Mouse (Mus musculus) midbrain, postnatal 0 days (tissue): ENCODE results near the gene Onecut3. TPM values are rescaled to one million over a fixed set of nuclear protein-coding genes. Genes with fewer than 3 reads are reported as not detected.

Experiments
- ATAC-seq: fragments of 200-750 bp; cut with Nextera tagmentation; 2 replicates; pipeline ENCODE4 v1.8.0; 2017; ENCODE audit warnings: moderate number of reproducible peaks, mild to moderate bottlenecking, moderate TSS enrichment, moderate library complexity; ENCODE audit not compliant: low FRiP score
- DNase-seq: peaks from one replicate; pipeline ENCODE4 v3.0.0-alpha.2; 2015; ENCODE audit warnings: low spot score
- H3K27ac ChIP-seq: fragments of 300-500 bp; sonication (generic); 2 replicates; pipeline ENCODE4 v1.5.1; 2014; ENCODE audit warnings: low read depth, mild to moderate bottlenecking, low read length, mixed read lengths
- H3K27me3 ChIP-seq: fragments of 300-500 bp; sonication (generic); 2 replicates; pipeline ENCODE4 v1.6.1; 2014; ENCODE audit warnings: low read length, control low read depth, mixed read lengths; ENCODE audit not compliant: insufficient read depth
- H3K36me3 ChIP-seq: fragments of 300-500 bp; sonication (generic); 2 replicates; pipeline ENCODE4 v1.6.1; 2014; ENCODE audit warnings: low read length, control low read depth, mixed read lengths; ENCODE audit not compliant: insufficient read depth
- H3K4me1 ChIP-seq: fragments of 300-500 bp; sonication (generic); 2 replicates; pipeline ENCODE4 v1.6.1; 2014; ENCODE audit warnings: mild to moderate bottlenecking, control low read depth, antibody characterized with exemption, low read length, mixed read lengths; ENCODE audit not compliant: insufficient read depth
- H3K4me2 ChIP-seq: fragments of 300-500 bp; sonication (generic); 2 replicates; pipeline ENCODE4 v1.6.1; 2014; ENCODE audit warnings: low read depth, mild to moderate bottlenecking, low read length, mixed read lengths; ENCODE audit not compliant: poor library complexity, severe bottlenecking
- H3K4me3 ChIP-seq: fragments of 300-500 bp; sonication (generic); 2 replicates; pipeline ENCODE4 v1.5.1; 2014; ENCODE audit warnings: low read depth, mild to moderate bottlenecking, low read length, moderate library complexity
- H3K9ac ChIP-seq: fragments of 300-500 bp; sonication (generic); replicated peaks from 2 replicates; pipeline ENCODE4 v1.6.1; 2014; ENCODE audit warnings: mild to moderate bottlenecking, low read length, moderate library complexity, mixed read lengths; ENCODE audit not compliant: poor library complexity, severe bottlenecking
- H3K9me3 ChIP-seq: fragments of 300-500 bp; sonication (generic); 2 replicates; pipeline ENCODE4 v1.6.1; 2016; ENCODE audit warnings: low read length, control low read depth
- CTCF ChIP-seq: IDR thresholded peaks from 2 replicates; pipeline ENCODE4 v1.5.1; 2016; ENCODE audit warnings: antibody characterized with exemption, mild to moderate bottlenecking
- WGBS: fragments of 180-500 bp; shearing (Covaris S2); extraction: QIAGEN DNeasy Blood & Tissue Kit; methylation state at CpG from one replicate; pipeline ENCODE4 v1.1.7; 2014; 5-methylcytosine and 5-hydroxymethylcytosine counted together
- polyA plus RNA-seq: library from polyadenylated mRNA; unstranded; fragments of >200 nt; fragmentation: Nextera tagmentation; extraction: Ambion mirVana; gene quantifications from 2 replicates; pipeline ENCODE4 v1.2.1, GENCODE M21; 2015
- total RNA-seq: library from RNA; depleted of rRNA; stranded (reverse); fragments of >200 nt; gene quantifications from 2 replicates; pipeline ENCODE4 v1.2.3, GENCODE M21; 2014

Gene Onecut3
- total and polyA plus RNA-seq, 2 experiments from 2014 or later = 0.89 to 3.1 TPM

DNA sequence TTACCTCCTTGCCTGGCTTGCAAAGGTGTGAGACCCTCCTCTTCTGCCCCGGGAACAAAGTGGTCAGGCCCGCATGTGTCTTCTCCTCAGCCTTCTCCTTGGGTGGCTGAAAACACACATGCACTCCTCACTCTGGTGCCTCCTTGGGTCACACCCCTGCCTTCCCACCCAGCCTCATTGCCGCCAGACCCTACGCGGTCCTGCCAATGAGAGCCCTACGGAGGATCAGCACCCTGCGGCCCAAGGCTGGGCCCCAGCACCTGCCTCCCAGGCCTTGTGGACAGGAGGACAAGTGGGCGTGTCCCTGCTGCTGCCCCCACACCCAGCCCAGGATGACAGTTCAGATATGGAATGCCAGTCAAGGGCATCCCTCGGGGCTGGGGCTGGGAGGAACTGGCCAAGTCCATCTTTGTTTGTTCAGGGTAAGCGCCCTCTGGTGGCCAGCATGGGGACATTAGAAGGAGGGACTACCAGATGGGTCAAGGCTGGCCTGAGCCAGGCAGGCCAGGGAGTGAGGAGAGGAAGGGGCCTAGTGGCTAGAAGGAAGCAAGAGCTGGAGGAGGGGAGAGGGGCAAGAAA is 53.9 kb downstream of the Onecut3 start:
- ATAC-seq (peak; percentile 35; the same call in 1 of the 2 replicates), DNase-seq (peak; percentile 68)
- H3K9ac ChIP-seq = no peak overlapping the region
- peaks cover 62% of the 10 kb centered on the region for H3K36me3 ChIP-seq
- H3K9me3 ChIP-seq = no peaks in the 10 kb centered on the region
- TF ChIP-seq CTCF = peak; percentile 86
- no peaks in the 10 kb centered on the region for H3K27me3 ChIP-seq
- no peak overlapping the region for H3K4me2 ChIP-seq
- H3K4me1 ChIP-seq = no peaks in the 10 kb centered on the region
- H3K4me3 ChIP-seq = no peak overlapping the region
- WGBS = 71% methylated on average over 10 of the region's 10 CpGs
- no peak overlapping the region for H3K27ac ChIP-seq

DNA sequence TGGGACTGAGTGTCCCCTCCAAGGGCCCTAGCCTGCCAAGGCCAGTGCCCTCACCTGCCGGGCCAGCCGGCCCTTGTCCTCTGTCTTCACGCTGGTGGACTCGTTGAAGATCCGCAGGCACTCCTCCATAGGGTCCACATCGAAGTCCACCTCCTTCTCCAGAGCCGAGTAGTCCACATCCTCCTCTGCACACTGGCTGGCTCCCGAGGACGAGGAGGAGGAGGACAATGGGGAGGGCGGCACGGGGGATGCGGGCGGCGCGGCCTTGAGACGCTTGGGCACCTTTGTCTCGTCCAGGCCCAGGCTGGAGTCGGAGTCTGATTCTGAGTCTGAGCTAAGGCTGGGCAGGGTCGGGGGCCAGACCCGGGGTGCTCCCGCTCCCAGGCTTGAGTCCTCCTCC is 54.6 kb downstream of the Onecut3 start:
- Histone ChIP-seq H3K36me3 (peaks cover 54% of the 10 kb centered on the region), H3K9me3 (no peaks in the 10 kb centered on the region), H3K27ac (no peak overlapping the region), H3K4me2 (no peak overlapping the region), H3K4me1 (no peaks in the 10 kb centered on the region), H3K4me3 (no peak overlapping the region), H3K9ac (no peak overlapping the region), H3K27me3 (no peaks in the 10 kb centered on the region)
- TF ChIP-seq CTCF = no peak
- WGBS = 96% methylated on average over 21 of the region's 21 CpGs
- DNase-seq (no peak), ATAC-seq (no peak)

GRCm38 (mm10) chr10:80552364-80552763 is 57.7 kb downstream of the Onecut3 start:
- no peak for TF ChIP-seq CTCF
- Histone ChIP-seq H3K27ac (no peak overlapping the region), H3K4me3 (no peak overlapping the region), H3K9me3 (no peaks in the 10 kb centered on the region), H3K4me1 (no peaks in the 10 kb centered on the region), H3K27me3 (no peaks in the 10 kb centered on the region), H3K4me2 (no peak overlapping the region), H3K36me3 (peaks cover 24% of the 10 kb centered on the region), H3K9ac (no peak overlapping the region)
- DNase-seq (no peak), ATAC-seq (no peak)
- 64% methylated on average over 9 of the region's 9 CpGs for WGBS

GRCm38 (mm10) chr10:80553575-80553974 is 58.9 kb downstream of the Onecut3 start:
- Histone ChIP-seq H3K9ac (no peak overlapping the region), H3K36me3 (peaks cover 15% of the 10 kb centered on the region), H3K27me3 (no peaks in the 10 kb centered on the region), H3K4me1 (no peaks in the 10 kb centered on the region), H3K9me3 (no peaks in the 10 kb centered on the region), H3K4me3 (no peak overlapping the region), H3K4me2 (no peak overlapping the region), H3K27ac (no peak overlapping the region)
- 96% methylated on average over 8 of the region's 8 CpGs for WGBS
- no peak for ATAC-seq
- no peak for DNase-seq
- TF ChIP-seq CTCF = no peak

GRCm38 (mm10) chr10:80553997-80554396 is 59.4 kb downstream of the Onecut3 start:
- ATAC-seq = no peak
- no peaks in the 10 kb centered on the region for H3K27me3 ChIP-seq
- TF ChIP-seq CTCF = no peak

GRCm38 (mm10) chr10:80557346-80557965 is 62.8 kb downstream of the Onecut3 start:
- Histone ChIP-seq H3K4me3 (no peak overlapping the region), H3K36me3 (no peaks in the 10 kb centered on the region), H3K27me3 (no peaks in the 10 kb centered on the region), H3K4me2 (no peak overlapping the region), H3K9me3 (no peaks in the 10 kb centered on the region), H3K27ac (no peak overlapping the region), H3K9ac (no peak overlapping the region; the same call in 1 of the 2 replicates), H3K4me1 (peaks cover 8% of the 10 kb centered on the region; the same call in 1 of the 2 replicates)
- WGBS = 48% methylated on average over 5 of the region's 5 CpGs
- peak; percentile 79 for TF ChIP-seq CTCF
- DNase-seq (peak; percentile 77), ATAC-seq (no peak)

More at GRCm38 (mm10) chr10:80553997-80554396, 59.4 kb downstream of the Onecut3 start:
- 94% methylated on average over 6 of the region's 6 CpGs for WGBS
- Histone ChIP-seq H3K4me2 (no peak overlapping the region), H3K9me3 (no peaks in the 10 kb centered on the region), H3K4me3 (no peak overlapping the region), H3K27ac (no peak overlapping the region), H3K4me1 (no peaks in the 10 kb centered on the region), H3K9ac (no peak overlapping the region), H3K36me3 (peaks cover 15% of the 10 kb centered on the region)
- no peak for DNase-seq
